ENCODE assay signal across 8 mouse cellular contexts in genomic region chr11:95210185-95211030, GRCm38 (mm10). TPM values are rescaled to one million over a fixed set of nuclear protein-coding genes. Genes with fewer than 3 reads are reported as not detected.
A peak's percentile ranks its signal among the peaks of the same experiment; 100 is the strongest.
DNase-seq lines count a peak whose midpoint lies in the region; ATAC-seq and TF ChIP-seq lines count a peak whose summit lies in the region.

No protein-coding gene starts in this region.

- H3K4me2 ChIP-seq in heart, embryonic 12.5 days: peak overlapping the region; percentile 89
- peak overlapping the region; percentile 51 for H3K4me2 ChIP-seq in hindbrain, postnatal 0 days (ENCODE audit: low read depth, low read length)
- peak overlapping the region; percentile 33 for H3K4me2 ChIP-seq in liver, embryonic 14.5 days (ENCODE audit: low read depth)
- H3K4me2 ChIP-seq in neural tube, embryonic 13.5 days: peak overlapping the region; percentile 58

- no peaks in the 10 kb centered on the region for H3K36me3 ChIP-seq in heart, embryonic 12.5 days
- H3K36me3 ChIP-seq in hindbrain, postnatal 0 days (ENCODE audit: insufficient read depth, low read length): no peaks in the 10 kb centered on the region
- no peaks in the 10 kb centered on the region for H3K36me3 ChIP-seq in liver, embryonic 14.5 days (replicated peaks; ENCODE audit: control insufficient read depth, insufficient read depth, low read depth)
- H3K36me3 ChIP-seq in neural tube, embryonic 13.5 days: no peaks in the 10 kb centered on the region

- no peak for TF ChIP-seq EP300 in liver, embryonic 14.5 days (IDR thresholded peaks at IDR 0.05; ENCODE audit: low read depth)

- peak overlapping the region; percentile 43 for H3K4me3 ChIP-seq in heart, embryonic 12.5 days
- 0 out of 2 replicates have a peak overlapping the region, but pooled peaks have one; percentile 3 for H3K4me3 ChIP-seq in hindbrain, postnatal 0 days (ENCODE audit: low read length)
- no peak overlapping the region for H3K4me3 ChIP-seq in liver, embryonic 14.5 days (ENCODE audit: insufficient read depth in 1 of 2, low read depth in 2 of 2, low read length in 2 of 2)
- H3K4me3 ChIP-seq in neural tube, embryonic 13.5 days: peak overlapping the region; percentile 22

- TF ChIP-seq CTCF in hindbrain, postnatal 0 days (IDR thresholded peaks at IDR 0.05; ENCODE audit: low read depth): peak; percentile 17
- no peak for TF ChIP-seq CTCF in liver, embryonic 14.5 days (IDR thresholded peaks at IDR 0.05; ENCODE audit: low read depth)

- peak overlapping the region; percentile 6; the same call in 1 of the 2 replicates for H3K9ac ChIP-seq in heart, embryonic 12.5 days
- no peak overlapping the region for H3K9ac ChIP-seq in hindbrain, postnatal 0 days (replicated peaks; ENCODE audit: low read length)
- H3K9ac ChIP-seq in liver, embryonic 14.5 days (replicated peaks): no peak overlapping the region
- peak overlapping the region; percentile 53; the same call in 1 of the 2 replicates for H3K9ac ChIP-seq in neural tube, embryonic 13.5 days

- DNase-seq in heart, adult 8-10 months (ENCODE audit: low spot score): no peak
- peak; percentile 46 for DNase-seq in embryo, embryonic 11.5 days (ENCODE audit: low read depth, low spot score)
- DNase-seq in hindbrain, postnatal 0 days (ENCODE audit: low spot score): peak; percentile 34
- DNase-seq in liver, embryonic 14.5 days (ENCODE audit: low read depth in 3 of 3, low spot score in 3 of 3): no peak
- DNase-seq in spleen, adult 18-20 months: no peak

- H3K9me3 ChIP-seq in heart, embryonic 12.5 days (replicated peaks): no peaks in the 10 kb centered on the region
- no peaks in the 10 kb centered on the region for H3K9me3 ChIP-seq in hindbrain, postnatal 0 days (ENCODE audit: low read length)
- H3K9me3 ChIP-seq in liver, embryonic 14.5 days (ENCODE audit: control insufficient read depth, low read length): no peaks in the 10 kb centered on the region
- no peaks in the 10 kb centered on the region for H3K9me3 ChIP-seq in neural tube, embryonic 13.5 days

- WGBS in heart, embryonic 12.5 days: 2% methylated on average over 21 of the region's 22 CpGs
- 5% methylated on average over 21 of the region's 22 CpGs for WGBS in hindbrain, postnatal 0 days
- 6% methylated on average over 22 of the region's 22 CpGs for WGBS in liver, embryonic 14.5 days (ENCODE audit: insufficient replicate concordance)
- WGBS in neural tube, embryonic 13.5 days: 2% methylated on average over 22 of the region's 22 CpGs

- peak; percentile 58; the same call in 1 of the 2 replicates for ATAC-seq in heart, embryonic 12.5 days (ENCODE audit: insufficient number of reproducible peaks, low FRiP score)
- ATAC-seq in hindbrain, postnatal 0 days: peak; percentile 77
- peak; percentile 45; the same call in 1 of the 2 replicates for ATAC-seq in liver, embryonic 14.5 days (ENCODE audit: insufficient read depth)
- peak; percentile 79 for ATAC-seq in neural tube, embryonic 13.5 days (ENCODE audit: low read depth)
- ATAC-seq in erythroblast, adult 5-6 weeks (replicated peaks; ENCODE audit: low FRiP score, poor library complexity, severe bottlenecking): no peak

- no peak overlapping the region; the same call in 1 of the 2 replicates for H3K27ac ChIP-seq in heart, embryonic 12.5 days (ENCODE audit: poor library complexity, severe bottlenecking)
- no peak overlapping the region for H3K27ac ChIP-seq in hindbrain, postnatal 0 days
- no peak overlapping the region for H3K27ac ChIP-seq in liver, embryonic 14.5 days
- H3K27ac ChIP-seq in neural tube, embryonic 13.5 days (replicated peaks): no peak overlapping the region

- H3K27me3 ChIP-seq in heart, embryonic 12.5 days (replicated peaks): peaks cover 61% of the 10 kb centered on the region
- no peaks in the 10 kb centered on the region for H3K27me3 ChIP-seq in hindbrain, postnatal 0 days (ENCODE audit: insufficient read depth, low read length)
- H3K27me3 ChIP-seq in liver, embryonic 14.5 days (ENCODE audit: control insufficient read depth, insufficient read depth, low read length): no peaks in the 10 kb centered on the region
- H3K27me3 ChIP-seq in neural tube, embryonic 13.5 days: peaks cover 22% of the 10 kb centered on the region

- H3K4me1 ChIP-seq in heart, embryonic 12.5 days (replicated peaks): peaks cover 22% of the 10 kb centered on the region
- H3K4me1 ChIP-seq in hindbrain, postnatal 0 days (ENCODE audit: insufficient read depth, low read length): peaks cover 7% of the 10 kb centered on the region; the same call in 1 of the 2 replicates
- H3K4me1 ChIP-seq in liver, embryonic 14.5 days (replicated peaks; ENCODE audit: control insufficient read depth in 2 of 2, insufficient read depth in 2 of 2, low read length in 1 of 2): 0 out of 4 replicates have a peak, but pooled peaks cover 0 to 3% of the 10 kb centered on the region in 2 experiments
- peaks cover 23% of the 10 kb centered on the region for H3K4me1 ChIP-seq in neural tube, embryonic 13.5 days (replicated peaks)

RNA-seq across cellular contexts. Expression of gene Tac4, which starts 50.9 kb away (rescaled TPM):
- not detected in 2 replicates for polyA plus RNA-seq in heart, embryonic 12.5 days (2016; fragmentation: Nextera tagmentation; extraction: Ambion mirVana)
- total RNA-seq in heart, adult 8-10 months (2022): not detected
- total RNA-seq in hindbrain, postnatal 0 days (2014; rRNA removed): not detected in 2 replicates
- polyA plus RNA-seq in hindbrain, postnatal 0 days (2015; fragmentation: Nextera tagmentation; extraction: Ambion mirVana): not detected in 2 replicates
- 0.03 and 0.04 TPM in 2 replicates for polyA plus RNA-seq in liver, embryonic 14.5 days (2012; rRNA removed)
- 0.21 TPM in 1 of 2 replicates, not detected in the other for polyA plus RNA-seq in liver, embryonic 14.5 days (2014; fragmentation: Nextera tagmentation; extraction: Ambion mirVana)
- polyA plus RNA-seq in neural tube, embryonic 13.5 days (2015; fragmentation: Nextera tagmentation; extraction: Ambion mirVana): 0.15 TPM in 1 of 2 replicates, not detected in the other
- total RNA-seq in erythroblast, adult 5-6 weeks (2015; ENCODE audit: low replicate concordance): not detected in 2 replicates
- 0.84 TPM in 1 of 2 replicates, not detected in the other for total RNA-seq in erythroblast, adult 5-6 weeks (2017; ENCODE audit: low replicate concordance)

Comparison
In these comparisons a context has a peak if more than half of its experiments do, and no peak if none do; other contexts are left out.
1. H3K4me2 ChIP-seq: peak in every context shown above with its lines; median percentile 89 in heart, embryonic 12.5 days; 58 in neural tube, embryonic 13.5 days; 51 in hindbrain, postnatal 0 days; 33 in liver, embryonic 14.5 days.
2. H3K4me3 ChIP-seq: peak in heart, embryonic 12.5 days (single experiment), hindbrain, postnatal 0 days (single experiment) and neural tube, embryonic 13.5 days (single experiment); none in liver, embryonic 14.5 days (0 of 2).
3. H3K9ac ChIP-seq: peak in heart, embryonic 12.5 days (single experiment) and neural tube, embryonic 13.5 days (single experiment); none in hindbrain, postnatal 0 days (single experiment) and liver, embryonic 14.5 days (single experiment).
4. DNase-seq: peak in embryo, embryonic 11.5 days (single experiment) and hindbrain, postnatal 0 days (single experiment); none in heart, adult 8-10 months (single experiment), liver, embryonic 14.5 days (0 of 3) and spleen, adult 18-20 months (0 of 2).